Mouse (Mus musculus): ENCODE results near the gene Cep128. TPM values are rescaled to one million over a fixed set of nuclear protein-coding genes. Genes with fewer than 3 reads are reported as not detected.
"Not testable (repeated sequence)": the region's sequence is repeated elsewhere in the genome, so short reads cannot be mapped to it uniquely, and the experiment has no call there.

Cep128 gene
- polyA plus RNA-seq, 1 experiment from 2014 or later, result 3.4 TPM

DNA sequence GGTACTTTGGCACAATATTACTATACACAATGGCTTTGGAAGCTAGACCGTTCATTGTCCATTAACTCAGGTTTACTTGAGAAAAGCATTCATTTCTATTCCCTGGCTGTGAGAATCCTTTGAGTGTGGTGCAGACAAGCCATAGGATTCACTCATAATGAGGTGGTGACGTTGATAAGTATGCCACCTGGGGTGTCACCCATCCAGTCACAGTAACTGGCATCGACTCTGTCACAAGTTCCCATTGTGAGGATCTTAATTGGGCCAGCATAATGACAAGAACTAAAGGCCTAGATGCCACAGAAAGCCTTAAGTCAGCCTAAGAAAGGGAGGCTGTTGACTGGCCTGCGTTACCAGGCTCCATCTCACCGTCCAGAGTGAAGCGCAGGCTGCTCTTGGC lies 396.9 kb downstream of the Cep128 start:
- no peak overlapping the region for H3K9ac ChIP-seq

DNA sequence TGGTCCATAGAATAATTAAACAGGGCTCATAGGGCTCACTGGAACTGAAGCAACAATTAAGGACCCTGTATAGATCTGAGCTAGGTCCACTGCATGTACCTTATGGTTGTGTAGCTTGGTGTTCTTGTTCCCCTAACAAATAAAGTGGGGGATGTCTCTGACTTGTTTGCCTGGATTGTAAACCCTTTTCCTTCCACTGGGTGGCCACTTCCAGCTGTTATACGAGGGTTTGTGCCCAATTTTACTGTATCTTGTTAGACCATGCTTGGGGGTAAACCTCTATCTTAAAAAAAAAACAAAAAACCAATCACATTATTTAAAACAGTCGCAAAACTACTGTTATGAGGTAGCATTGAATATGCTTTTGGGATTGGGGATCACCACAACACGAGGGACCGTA lies 402.2 kb downstream of the Cep128 start:
- H3K27me3 ChIP-seq, result no peaks in the 10 kb centered on the region
- no peak overlapping the region for H3K4me3 ChIP-seq
- no peak for ATAC-seq (ENCODE audit: low read depth)
- no peak overlapping the region for H3K4me2 ChIP-seq
- WGBS, result 85% methylated on average over 4 of the region's 4 CpGs
- H3K36me3 ChIP-seq, result no peaks in the 10 kb centered on the region
- H3K27ac ChIP-seq (replicated peaks), result no peak overlapping the region
- H3K9ac ChIP-seq, result no peak overlapping the region
- no peaks in the 10 kb centered on the region for H3K9me3 ChIP-seq
- no peaks in the 10 kb centered on the region for H3K4me1 ChIP-seq (replicated peaks)

More for the DNA sequence above, 396.9 kb downstream of the Cep128 start:
- H3K27me3 ChIP-seq, result no peaks in the 10 kb centered on the region
- ATAC-seq (ENCODE audit: low read depth), result no peak
- no peak overlapping the region for H3K4me3 ChIP-seq
- WGBS, result 67% methylated on average over 6 of the region's 6 CpGs
- H3K36me3 ChIP-seq, result no peaks in the 10 kb centered on the region
- H3K4me1 ChIP-seq (replicated peaks), result no peaks in the 10 kb centered on the region
- no peak overlapping the region for H3K4me2 ChIP-seq
- H3K9me3 ChIP-seq, result no peaks in the 10 kb centered on the region
- no peak overlapping the region for H3K27ac ChIP-seq (replicated peaks)

DNA sequence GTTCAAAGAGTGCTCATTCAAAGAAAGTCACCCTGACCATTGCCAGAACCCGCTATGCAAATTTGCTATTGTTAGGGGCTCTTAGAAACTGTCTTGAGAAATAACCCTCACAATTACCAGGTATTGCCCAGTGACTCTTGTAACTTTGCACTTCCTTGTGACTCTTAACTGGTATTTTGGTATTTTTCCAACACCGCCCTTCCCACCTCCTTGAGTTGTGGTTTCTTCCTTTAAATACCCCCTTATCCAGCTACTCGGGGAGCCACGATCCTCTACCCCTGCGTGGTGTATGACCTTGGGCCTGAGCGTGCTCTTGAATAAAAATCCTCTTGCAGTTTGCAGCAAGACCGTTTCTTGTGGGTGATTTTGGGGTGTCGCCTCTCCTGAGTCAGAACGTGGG lies 407.8 kb downstream of the Cep128 start:
- H3K27me3 ChIP-seq; H3K4me1 ChIP-seq (replicated peaks); H3K9ac ChIP-seq; H3K27ac ChIP-seq (replicated peaks); ATAC-seq (ENCODE audit: low read depth); H3K4me3 ChIP-seq; H3K9me3 ChIP-seq; H3K36me3 ChIP-seq; H3K4me2 ChIP-seq: not testable (repeated sequence)
- WGBS, result 92% methylated on average over 9 of the region's 9 CpGs

GRCm38 (mm10) chr12:90975429-90975828 lies 408.8 kb downstream of the Cep128 start:
- H3K4me1 ChIP-seq (replicated peaks), result no peaks in the 10 kb centered on the region
- no peak overlapping the region for H3K4me2 ChIP-seq
- H3K9me3 ChIP-seq, result no peaks in the 10 kb centered on the region
- no peaks in the 10 kb centered on the region for H3K27me3 ChIP-seq
- no peaks in the 10 kb centered on the region for H3K36me3 ChIP-seq
- H3K9ac ChIP-seq, result no peak overlapping the region
- no peak for ATAC-seq (ENCODE audit: low read depth)
- WGBS, result 39% methylated on average over 2 of the region's 2 CpGs
- H3K4me3 ChIP-seq, result no peak overlapping the region
- H3K27ac ChIP-seq (replicated peaks), result no peak overlapping the region

DNA sequence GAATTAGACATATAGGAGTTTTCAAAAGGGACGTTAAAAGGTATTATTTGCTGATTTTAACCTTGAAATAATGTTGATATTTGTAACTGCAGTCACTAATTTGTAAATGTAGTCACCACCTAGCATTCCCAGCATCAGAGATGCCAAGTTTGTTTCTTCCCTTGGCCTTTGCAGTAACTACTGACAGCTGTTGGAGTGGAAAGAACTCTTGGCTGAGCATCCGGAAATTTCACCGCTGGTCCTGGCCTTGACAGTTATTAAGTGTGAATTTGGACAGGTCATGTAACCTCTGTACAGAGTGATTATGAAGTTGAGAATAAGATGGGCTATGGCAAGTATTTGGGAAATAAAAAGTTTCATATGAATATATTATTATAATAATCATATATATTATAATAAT lies 413.1 kb downstream of the Cep128 start:
- Histone ChIP-seq H3K4me3 (no peak overlapping the region), H3K27me3 (no peaks in the 10 kb centered on the region), H3K9ac (no peak overlapping the region), H3K4me1 (replicated peaks) (no peaks in the 10 kb centered on the region), H3K9me3 (no peaks in the 10 kb centered on the region), H3K4me2 (no peak overlapping the region), H3K36me3 (no peaks in the 10 kb centered on the region), H3K27ac (replicated peaks) (no peak overlapping the region)
- no peak for ATAC-seq (ENCODE audit: low read depth)
- WGBS, result 92% methylated on average over 3 of the region's 3 CpGs

- ATAC-seq (ENCODE audit: low read depth), result no peak
- Histone ChIP-seq H3K36me3 (no peaks in the 10 kb centered on the region), H3K4me2 (no peak overlapping the region), H3K9ac (no peak overlapping the region), H3K9me3 (no peaks in the 10 kb centered on the region), H3K4me3 (no peak overlapping the region), H3K27ac (replicated peaks) (no peak overlapping the region), H3K4me1 (replicated peaks) (no peaks in the 10 kb centered on the region), H3K27me3 (no peaks in the 10 kb centered on the region)
- WGBS, result 88% methylated on average over 5 of the region's 5 CpGs
Measured at GRCm38 (mm10) chr12:90961386-90962017, 422.7 kb downstream of the Cep128 start.

GRCm38 (mm10) chr12:90954740-90955473 lies 429.3 kb downstream of the Cep128 start:
- ATAC-seq (ENCODE audit: low read depth), result no peak
- no peaks in the 10 kb centered on the region for H3K9me3 ChIP-seq
- no peaks in the 10 kb centered on the region for H3K27me3 ChIP-seq
- no peak overlapping the region for H3K27ac ChIP-seq (replicated peaks)
- no peak overlapping the region for H3K4me2 ChIP-seq
- WGBS, result 81% methylated on average over 7 of the region's 7 CpGs
- no peak overlapping the region for H3K9ac ChIP-seq
- no peaks in the 10 kb centered on the region for H3K4me1 ChIP-seq (replicated peaks)
- no peaks in the 10 kb centered on the region for H3K36me3 ChIP-seq
- H3K4me3 ChIP-seq, result no peak overlapping the region

Small RNA genes within 50 kb of the gene (microRNA-seq; reads per million reads assigned to microRNA genes)
- not detected for gene Gm44370

Other genes starting within 250 kb of the Cep128 start
- 0.50 and 0.56 TPM in 2 replicates for gene Tshr, start 154 bp upstream of the Cep128 start, polyA plus RNA-seq (2015; fragmentation: Nextera tagmentation; extraction: Ambion mirVana)
- 72.4 and 75.4 TPM in 2 replicates for gene Gtf2a1, start 206.1 kb upstream of the Cep128 start, polyA plus RNA-seq (2015; fragmentation: Nextera tagmentation; extraction: Ambion mirVana)